Mouse (Mus musculus): Measurements from ENCODE around the gene Zfp110. TPM values are rescaled to one million over a fixed set of nuclear protein-coding genes. Genes with fewer than 3 reads are reported as not detected.
A peak's percentile ranks its signal among the peaks of the same experiment; 100 is the strongest.
"Not testable (repeated sequence)": the region's sequence is repeated elsewhere in the genome, so short reads cannot be mapped to it uniquely, and the experiment has no call there.

Gene Zfp110
- polyA plus RNA-seq, 1 experiment from 2014 or later, result 32.4 TPM

DNA sequence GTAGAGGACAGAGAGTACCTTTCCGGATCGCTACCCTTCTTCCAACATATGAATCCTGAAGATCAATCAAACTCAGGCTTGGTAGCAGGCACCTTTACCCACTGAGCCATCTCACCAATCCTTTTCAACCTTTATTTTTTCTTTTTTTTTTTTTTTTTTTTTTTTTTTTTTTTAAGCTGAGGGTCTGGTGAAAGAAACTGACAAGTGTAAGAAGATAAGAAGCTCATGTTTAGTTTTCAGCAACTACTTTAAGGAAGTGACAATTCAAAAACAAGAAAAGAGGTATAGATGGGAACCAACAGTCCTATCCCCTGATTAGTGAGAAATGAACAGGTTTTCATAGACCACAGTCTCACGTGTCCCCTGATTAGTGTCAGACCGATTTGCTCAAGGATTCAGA lies 1.2 kb downstream of the Zfp110 start:
- H3K9ac ChIP-seq, result no peak overlapping the region
- peak overlapping the region; percentile 55 for H3K4me3 ChIP-seq (replicated peaks)
- no peak overlapping the region for H3K27ac ChIP-seq
- H3K36me3 ChIP-seq (replicated peaks), result peaks cover 44% of the 10 kb centered on the region
- peaks cover 39% of the 10 kb centered on the region for H3K9me3 ChIP-seq
- peak overlapping the region; percentile 55; the same call in 1 of the 2 replicates for H3K4me2 ChIP-seq
- WGBS, result 99% methylated on average over 4 of the region's 4 CpGs
- no peaks in the 10 kb centered on the region for H3K4me1 ChIP-seq
- no peak for ATAC-seq (ENCODE audit: low FRiP score)
- no peaks in the 10 kb centered on the region for H3K27me3 ChIP-seq

- WGBS, result 26% methylated on average over 3 of the region's 3 CpGs
- no peaks in the 10 kb centered on the region for H3K27me3 ChIP-seq
- H3K4me1 ChIP-seq, result no peaks in the 10 kb centered on the region
- no peak overlapping the region for H3K4me2 ChIP-seq
- ATAC-seq (ENCODE audit: low FRiP score), result no peak
- H3K9ac ChIP-seq, result no peak overlapping the region
- H3K27ac ChIP-seq, result no peak overlapping the region
- no peaks in the 10 kb centered on the region for H3K36me3 ChIP-seq (replicated peaks)
- 0 out of 2 replicates have a peak, but pooled peaks cover 4% of the 10 kb centered on the region for H3K9me3 ChIP-seq
- H3K4me3 ChIP-seq (replicated peaks), result no peak overlapping the region
These were observed 39.7 kb downstream of the Zfp110 start for GRCm38 (mm10) chr7:12874301-12874700.

- no peak overlapping the region for H3K4me3 ChIP-seq (replicated peaks)
- H3K4me1 ChIP-seq, result peaks cover 13% of the 10 kb centered on the region
- no peak overlapping the region for H3K4me2 ChIP-seq
- H3K27ac ChIP-seq, result no peak overlapping the region
- H3K9me3 ChIP-seq, result no peaks in the 10 kb centered on the region
- no peak for ATAC-seq (ENCODE audit: low FRiP score)
- no peak overlapping the region for H3K9ac ChIP-seq
- H3K27me3 ChIP-seq, result no peaks in the 10 kb centered on the region
- H3K36me3 ChIP-seq (replicated peaks), result peaks cover 11% of the 10 kb centered on the region
These were observed 45.5 kb downstream of the Zfp110 start for GRCm38 (mm10) chr7:12880036-12880435.

DNA sequence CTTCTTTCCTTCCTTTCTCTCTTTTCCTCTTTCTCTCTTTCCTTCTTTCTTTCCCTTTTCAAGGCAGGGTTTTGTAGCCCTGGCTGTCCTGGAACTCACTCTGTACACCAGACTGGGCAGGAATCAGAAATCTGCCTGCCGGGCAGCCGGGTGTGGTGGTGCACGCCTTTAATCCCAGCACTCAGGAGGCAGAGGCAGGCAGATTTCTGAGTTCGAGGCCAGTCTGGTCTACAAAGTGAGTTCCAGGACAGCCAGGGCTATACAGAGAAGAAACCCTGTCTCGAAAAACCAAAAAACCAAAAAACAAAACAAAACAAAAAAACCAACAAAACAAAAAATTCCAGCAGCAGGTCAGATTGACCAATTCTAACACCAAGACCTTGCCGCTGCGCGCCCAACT lies 45.9 kb downstream of the Zfp110 start:
- not testable (repeated sequence) for H3K27me3 ChIP-seq, H3K27ac ChIP-seq, H3K9me3 ChIP-seq
- 40% methylated on average over 8 of the region's 8 CpGs for WGBS
- Histone ChIP-seq H3K9ac (peak overlapping the region; percentile 72; the same call in 1 of the 2 replicates), H3K4me1 (peaks cover 13% of the 10 kb centered on the region), H3K36me3 (replicated peaks) (peaks cover 16% of the 10 kb centered on the region), H3K4me3 (replicated peaks) (peak overlapping the region; percentile 66), H3K4me2 (peak overlapping the region; percentile 67)
- peak; percentile 9; the same call in 1 of the 2 replicates for ATAC-seq (ENCODE audit: low FRiP score)

GRCm38 (mm10) chr7:12880911-12881660 lies 46.5 kb downstream of the Zfp110 start, which contains the start of gene Zfp128:
Gene Zfp128, plus strand, starts transcription at chr7:12881177.
- peak within 1 kb of the TSS; percentile 72 for H3K9ac ChIP-seq
- H3K9me3 ChIP-seq, result no peaks in the 10 kb centered on the region
- peaks cover 22% of the 10 kb centered on the region for H3K36me3 ChIP-seq (replicated peaks)
- no peaks in the 10 kb centered on the region for H3K27me3 ChIP-seq
- 2% methylated on average over 35 of the region's 35 CpGs for WGBS
- H3K27ac ChIP-seq, result no peak within 1 kb of the TSS
- ATAC-seq (ENCODE audit: low FRiP score), result peak; percentile 100
- peak within 1 kb of the TSS; percentile 66 for H3K4me3 ChIP-seq (replicated peaks)
- peak within 1 kb of the TSS; percentile 67 for H3K4me2 ChIP-seq
- H3K4me1 ChIP-seq, result peaks cover 13% of the 10 kb centered on the region

DNA sequence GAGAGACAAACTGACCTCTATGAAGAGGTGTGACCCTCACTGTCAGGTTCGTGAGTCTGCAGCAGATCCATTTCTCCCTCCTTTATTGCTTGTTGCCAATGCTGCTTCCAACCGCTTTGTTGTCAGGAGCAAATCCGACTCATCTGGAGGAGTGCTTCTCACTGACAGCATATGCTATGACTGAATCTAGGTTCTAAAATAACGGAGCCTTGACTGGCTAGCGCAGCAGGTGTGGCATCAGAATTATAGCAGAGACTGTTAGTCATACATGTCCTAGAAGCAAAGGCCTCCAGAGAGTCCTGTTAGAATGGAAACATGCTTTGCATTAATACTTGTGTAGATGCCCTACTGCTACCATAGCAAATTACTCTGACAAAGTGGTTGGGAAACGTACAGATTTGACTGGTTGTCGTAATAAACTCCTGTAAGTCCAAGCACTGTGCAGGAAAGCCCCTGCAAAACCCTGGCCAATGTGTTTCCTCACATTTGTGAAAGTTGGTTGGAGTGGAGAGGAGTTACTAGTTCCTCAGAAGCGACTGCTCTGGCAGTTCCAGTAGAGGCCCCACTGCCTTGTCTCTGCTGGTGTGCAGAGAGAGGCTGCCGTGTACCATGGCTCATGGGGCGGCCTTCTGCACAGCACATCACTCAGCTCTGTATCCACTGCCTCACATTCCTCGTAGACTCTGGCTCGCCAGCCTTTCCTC lies 52.2 kb downstream of the Zfp110 start:
- Histone ChIP-seq H3K4me1 (peaks cover 9% of the 10 kb centered on the region), H3K27me3 (no peaks in the 10 kb centered on the region), H3K9me3 (no peaks in the 10 kb centered on the region), H3K36me3 (replicated peaks) (peaks cover 71% of the 10 kb centered on the region), H3K27ac (no peak overlapping the region), H3K9ac (no peak overlapping the region), H3K4me2 (no peak overlapping the region), H3K4me3 (replicated peaks) (no peak overlapping the region)
- no peak for ATAC-seq (ENCODE audit: low FRiP score)
- WGBS, result 92% methylated on average over 12 of the region's 12 CpGs

DNA sequence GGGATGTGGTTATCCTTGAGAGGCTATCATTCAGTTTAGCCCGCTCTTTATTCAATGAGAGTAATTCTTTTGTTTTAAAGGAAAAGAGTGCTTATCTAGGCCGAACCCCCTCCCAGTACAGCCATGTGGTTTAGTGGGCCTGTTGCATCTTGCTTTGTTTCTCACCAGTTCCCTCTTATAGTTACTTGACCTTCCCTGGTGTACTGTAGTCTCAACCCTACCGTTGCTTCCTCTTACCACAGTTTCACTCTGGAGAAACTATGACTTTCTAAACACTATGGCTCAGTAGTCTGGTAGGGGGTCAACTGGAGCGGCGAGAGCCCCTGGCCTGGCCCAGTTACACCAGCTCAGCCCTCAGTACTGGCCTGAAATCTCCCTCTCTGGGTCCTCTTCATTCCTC lies 53.0 kb downstream of the Zfp110 start:
- H3K4me3 ChIP-seq (replicated peaks), result no peak overlapping the region
- no peaks in the 10 kb centered on the region for H3K9me3 ChIP-seq
- H3K4me1 ChIP-seq, result peaks cover under 1% of the 10 kb centered on the region; the same call in 1 of the 2 replicates
- no peak overlapping the region for H3K9ac ChIP-seq
- 92% methylated on average over 5 of the region's 5 CpGs for WGBS
- ATAC-seq (ENCODE audit: low FRiP score), result no peak
- H3K36me3 ChIP-seq (replicated peaks), result peaks cover 75% of the 10 kb centered on the region
- no peak overlapping the region for H3K27ac ChIP-seq
- no peaks in the 10 kb centered on the region for H3K27me3 ChIP-seq
- H3K4me2 ChIP-seq, result no peak overlapping the region

DNA sequence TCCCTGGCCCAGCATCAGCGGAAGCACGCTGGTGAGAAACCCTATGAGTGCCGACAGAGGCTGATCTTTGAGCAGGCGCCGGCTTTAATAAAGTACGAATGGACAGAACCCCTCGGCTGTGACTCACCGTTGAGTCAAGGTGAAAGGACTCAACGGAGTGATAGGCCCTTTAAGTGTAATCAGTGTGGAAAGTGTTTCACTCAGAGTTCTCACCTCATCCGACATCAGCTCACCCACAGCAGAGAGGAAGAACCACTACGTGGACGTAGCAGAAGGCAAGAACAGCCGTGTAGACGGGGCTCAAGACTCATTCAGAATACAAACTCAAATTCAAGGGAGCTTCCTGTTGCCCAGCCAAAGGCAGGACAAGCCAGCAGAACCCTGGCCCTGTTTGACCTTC lies 56.4 kb downstream of the Zfp110 start:
- H3K36me3 ChIP-seq (replicated peaks), result peaks cover 55% of the 10 kb centered on the region

DNA sequence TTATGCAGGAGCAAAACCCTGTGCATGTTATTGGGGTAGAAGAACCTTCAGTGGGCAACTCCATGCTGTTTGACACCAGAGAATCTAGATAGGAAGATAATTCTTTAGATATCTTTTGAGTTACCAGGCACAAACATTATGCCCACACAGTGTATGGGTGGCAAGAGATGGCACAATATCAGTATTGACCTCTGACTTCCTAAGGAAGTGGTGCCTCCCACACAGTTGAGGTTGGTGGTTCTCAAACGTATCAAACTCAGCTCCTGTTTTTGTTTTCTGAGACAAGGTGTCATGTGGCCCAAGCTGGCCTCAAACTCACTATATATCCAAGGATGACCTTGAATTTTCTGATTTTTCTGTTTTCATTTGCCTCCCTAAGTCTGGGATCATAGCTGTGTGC lies 56.8 kb downstream of the Zfp110 start:
- no peak for ATAC-seq (ENCODE audit: low FRiP score)
- WGBS, result 91% methylated on average over 1 of the region's 1 CpGs
- no peaks in the 10 kb centered on the region for H3K9me3 ChIP-seq
- H3K9ac ChIP-seq, result no peak overlapping the region
- H3K27me3 ChIP-seq, result no peaks in the 10 kb centered on the region
- no peak overlapping the region for H3K27ac ChIP-seq
- no peak overlapping the region for H3K4me3 ChIP-seq (replicated peaks)
- no peak overlapping the region for H3K4me2 ChIP-seq
- H3K4me1 ChIP-seq, result no peaks in the 10 kb centered on the region
- H3K36me3 ChIP-seq (replicated peaks), result peaks cover 51% of the 10 kb centered on the region

More for the DNA sequence above, 56.4 kb downstream of the Zfp110 start:
- no peak overlapping the region for H3K4me2 ChIP-seq
- H3K27ac ChIP-seq, result no peak overlapping the region
- no peaks in the 10 kb centered on the region for H3K9me3 ChIP-seq
- H3K4me1 ChIP-seq, result no peaks in the 10 kb centered on the region
- H3K27me3 ChIP-seq, result no peaks in the 10 kb centered on the region
- 94% methylated on average over 14 of the region's 14 CpGs for WGBS
- H3K4me3 ChIP-seq (replicated peaks), result no peak overlapping the region
- no peak overlapping the region for H3K9ac ChIP-seq
- ATAC-seq (ENCODE audit: low FRiP score), result no peak

DNA sequence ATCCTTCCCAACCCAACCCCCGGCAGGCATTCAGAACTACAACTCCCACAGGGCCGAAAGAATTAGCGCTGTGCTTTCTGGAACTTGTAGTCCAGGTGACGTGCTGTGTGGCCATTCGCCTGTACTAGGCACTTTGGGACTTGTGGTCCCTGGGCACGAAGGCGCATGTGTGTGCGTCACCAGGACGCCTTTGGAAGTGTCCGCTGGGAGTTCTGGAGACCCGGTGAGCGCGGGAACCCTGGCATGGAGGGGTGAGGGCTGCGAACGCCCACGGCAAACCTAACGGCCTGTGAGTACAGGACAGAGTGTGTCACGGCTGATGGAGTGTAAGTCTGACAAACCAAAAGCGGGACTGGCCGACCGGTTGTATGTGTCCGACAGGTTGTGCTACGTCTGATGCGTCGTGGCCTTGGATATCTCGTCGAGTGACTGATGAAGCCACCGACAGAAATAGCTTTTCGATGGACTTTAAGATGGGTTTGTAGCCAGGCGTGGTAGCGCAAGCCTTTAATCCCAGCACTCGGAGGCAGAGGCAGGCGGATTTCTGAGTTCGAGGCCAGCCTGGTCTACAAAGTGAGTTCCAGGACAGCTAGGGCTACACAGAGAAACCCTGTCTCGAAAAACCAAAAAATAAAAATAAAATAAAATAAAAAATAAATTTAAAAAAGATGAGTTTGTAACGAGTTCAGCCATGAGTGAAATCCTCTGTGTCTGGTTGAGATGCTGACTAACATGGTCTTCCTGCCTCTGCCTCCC lies 63.3 kb downstream of the Zfp110 start, which contains the start of gene Zscan22:
Gene Zscan22 (plus strand): TSS at position 161 of the 756 bp plus-strand sequence.
- Histone ChIP-seq H3K36me3 (replicated peaks) (no peaks in the 10 kb centered on the region), H3K9ac (peak within 1 kb of the TSS; percentile 61), H3K4me1 (peaks cover 8% of the 10 kb centered on the region), H3K27ac (no peak within 1 kb of the TSS), H3K4me3 (replicated peaks) (peak within 1 kb of the TSS; percentile 61), H3K9me3 (no peaks in the 10 kb centered on the region), H3K4me2 (peak within 1 kb of the TSS; percentile 54), H3K27me3 (no peaks in the 10 kb centered on the region)
- 8% methylated on average over 36 of the region's 36 CpGs for WGBS
- peak; percentile 98 for ATAC-seq (ENCODE audit: low FRiP score)

Measured in forebrain, embryonic 12.5 days (tissue).